Mouse (Mus musculus): Measurements from ENCODE around the gene Clps. TPM values are rescaled to one million over a fixed set of nuclear protein-coding genes. Genes with fewer than 3 reads are reported as not detected.

The Clps gene
- 0.25 and 2.0 TPM in 2 replicates for polyA plus RNA-seq (2015; fragmentation: Nextera tagmentation; extraction: Ambion mirVana)

GRCm38 (mm10) chr17:28560598-28560997 lies at the start of gene Clps:
Gene Clps (minus strand): TSS chr17:28560766.
- WGBS = 58% methylated on average over 4 of the region's 4 CpGs

DNA sequence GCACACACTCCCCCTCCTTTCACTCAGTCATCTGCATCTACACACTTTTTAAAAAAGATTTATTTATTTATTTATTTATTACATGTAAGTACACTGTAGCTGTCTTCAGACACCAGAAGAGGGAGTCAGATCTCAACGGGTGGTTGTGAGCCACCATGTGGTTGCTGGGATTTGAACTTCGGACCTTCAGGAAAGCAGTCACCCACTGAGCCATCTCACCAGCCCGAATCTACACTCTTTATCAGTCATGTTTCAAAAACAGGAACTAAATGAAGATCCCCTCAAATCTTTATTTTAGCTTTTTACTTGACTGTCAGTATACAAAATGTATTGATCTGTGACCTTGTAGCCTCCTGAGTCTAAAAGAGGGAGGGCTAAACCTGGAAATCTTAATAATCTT lies 49.0 kb upstream of the Clps start:
- ATAC-seq (ENCODE audit: extremely low read depth, insufficient number of reproducible peaks, low FRiP score, low TSS enrichment) = no peak
- Histone ChIP-seq H3K9me3 (no peaks in the 10 kb centered on the region), H3K9ac (no peak overlapping the region), H3K4me1 (0 out of 2 replicates have a peak, but pooled peaks cover 3% of the 10 kb centered on the region), H3K4me2 (no peak overlapping the region), H3K27ac (replicated peaks) (no peak overlapping the region), H3K27me3 (replicated peaks) (no peaks in the 10 kb centered on the region), H3K36me3 (peaks cover 44% of the 10 kb centered on the region), H3K4me3 (no peak overlapping the region)
- WGBS = 65% methylated on average over 3 of the region's 3 CpGs

More at GRCm38 (mm10) chr17:28560598-28560997, at the start of gene Clps:
- H3K9me3 ChIP-seq = no peaks in the 10 kb centered on the region
- H3K4me1 ChIP-seq = peaks cover 7% of the 10 kb centered on the region
- no peaks in the 10 kb centered on the region for H3K36me3 ChIP-seq
- H3K27ac ChIP-seq (replicated peaks) = no peak within 1 kb of the TSS
- no peak for ATAC-seq (ENCODE audit: extremely low read depth, insufficient number of reproducible peaks, low FRiP score, low TSS enrichment)
- no peak within 1 kb of the TSS for H3K4me2 ChIP-seq
- no peaks in the 10 kb centered on the region for H3K27me3 ChIP-seq (replicated peaks)
- no peak within 1 kb of the TSS for H3K4me3 ChIP-seq
- H3K9ac ChIP-seq = no peak within 1 kb of the TSS

- Histone ChIP-seq H3K27me3 (replicated peaks) (no peaks in the 10 kb centered on the region), H3K4me2 (no peak overlapping the region), H3K36me3 (peaks cover 97% of the 10 kb centered on the region), H3K27ac (replicated peaks) (no peak overlapping the region), H3K4me1 (no peaks in the 10 kb centered on the region), H3K4me3 (no peak overlapping the region), H3K9me3 (no peaks in the 10 kb centered on the region), H3K9ac (no peak overlapping the region)
- WGBS = 87% methylated on average over 9 of the region's 9 CpGs
- ATAC-seq (ENCODE audit: extremely low read depth, insufficient number of reproducible peaks, low FRiP score, low TSS enrichment) = no peak
Measured at GRCm38 (mm10) chr17:28601557-28602250, 41.1 kb upstream of the Clps start.

GRCm38 (mm10) chr17:28600780-28601179 lies 40.2 kb upstream of the Clps start:
- no peak for ATAC-seq (ENCODE audit: extremely low read depth, insufficient number of reproducible peaks, low FRiP score, low TSS enrichment)
- peaks cover 97% of the 10 kb centered on the region for H3K36me3 ChIP-seq
- no peak overlapping the region for H3K4me3 ChIP-seq
- H3K27me3 ChIP-seq (replicated peaks) = no peaks in the 10 kb centered on the region
- no peaks in the 10 kb centered on the region for H3K4me1 ChIP-seq
- no peaks in the 10 kb centered on the region for H3K9me3 ChIP-seq
- no peak overlapping the region for H3K4me2 ChIP-seq
- WGBS = 82% methylated on average over 5 of the region's 5 CpGs
- H3K27ac ChIP-seq (replicated peaks) = no peak overlapping the region
- no peak overlapping the region for H3K9ac ChIP-seq

DNA sequence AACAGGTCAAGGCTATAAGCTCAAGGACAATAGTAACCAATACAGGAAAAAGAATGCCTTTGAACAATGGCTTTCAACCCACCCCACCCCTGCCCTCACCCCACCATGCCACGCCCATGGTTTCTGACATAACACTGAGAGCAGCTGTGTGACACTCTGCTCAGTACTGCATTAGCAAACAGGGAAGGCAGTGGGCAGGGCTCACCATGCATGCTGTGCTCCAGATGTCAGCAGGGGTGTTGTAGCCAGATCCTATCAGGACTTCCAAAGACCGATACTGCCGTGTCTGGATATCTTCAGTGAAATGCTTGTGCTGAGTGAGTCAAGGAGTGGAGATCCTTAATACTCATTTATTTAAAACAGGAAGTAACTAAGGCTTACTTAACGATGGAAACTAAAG lies 33.4 kb upstream of the Clps start:
- no peaks in the 10 kb centered on the region for H3K9me3 ChIP-seq
- H3K4me3 ChIP-seq = no peak overlapping the region
- H3K27ac ChIP-seq (replicated peaks) = no peak overlapping the region; the same call in 1 of the 2 replicates
- H3K27me3 ChIP-seq (replicated peaks) = no peaks in the 10 kb centered on the region
- no peak overlapping the region for H3K9ac ChIP-seq
- no peak for ATAC-seq (ENCODE audit: extremely low read depth, insufficient number of reproducible peaks, low FRiP score, low TSS enrichment)
- 58% methylated on average over 4 of the region's 4 CpGs for WGBS
- H3K4me2 ChIP-seq = no peak overlapping the region
- H3K36me3 ChIP-seq = peaks cover 91% of the 10 kb centered on the region
- peaks cover 19% of the 10 kb centered on the region for H3K4me1 ChIP-seq

DNA sequence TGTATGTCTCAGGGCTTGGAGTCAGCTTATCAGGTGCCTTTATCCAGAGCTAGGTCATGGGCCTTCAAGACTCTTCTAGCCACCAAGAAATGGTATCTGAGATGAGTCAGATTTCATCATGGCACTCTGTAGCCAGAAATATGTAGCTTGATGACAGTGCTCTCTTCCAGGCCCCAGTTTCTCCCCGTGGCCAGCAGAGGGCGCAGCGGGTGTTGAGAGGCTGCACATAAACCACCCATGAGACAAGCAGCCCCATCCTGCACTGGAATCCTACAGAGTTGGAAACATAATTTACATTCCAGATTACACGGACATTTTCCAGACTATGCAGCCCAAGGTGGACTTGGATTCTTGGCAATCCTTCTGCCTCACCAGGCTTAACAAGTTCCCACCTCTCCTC lies 32.4 kb upstream of the Clps start:
- H3K4me2 ChIP-seq = no peak overlapping the region
- H3K27me3 ChIP-seq (replicated peaks) = no peaks in the 10 kb centered on the region
- no peaks in the 10 kb centered on the region for H3K9me3 ChIP-seq
- H3K4me1 ChIP-seq = peaks cover 19% of the 10 kb centered on the region
- 17% methylated on average over 4 of the region's 4 CpGs for WGBS
- H3K4me3 ChIP-seq = no peak overlapping the region
- no peak overlapping the region for H3K27ac ChIP-seq (replicated peaks)
- H3K9ac ChIP-seq = no peak overlapping the region
- ATAC-seq (ENCODE audit: extremely low read depth, insufficient number of reproducible peaks, low FRiP score, low TSS enrichment) = no peak
- peaks cover 92% of the 10 kb centered on the region for H3K36me3 ChIP-seq

DNA sequence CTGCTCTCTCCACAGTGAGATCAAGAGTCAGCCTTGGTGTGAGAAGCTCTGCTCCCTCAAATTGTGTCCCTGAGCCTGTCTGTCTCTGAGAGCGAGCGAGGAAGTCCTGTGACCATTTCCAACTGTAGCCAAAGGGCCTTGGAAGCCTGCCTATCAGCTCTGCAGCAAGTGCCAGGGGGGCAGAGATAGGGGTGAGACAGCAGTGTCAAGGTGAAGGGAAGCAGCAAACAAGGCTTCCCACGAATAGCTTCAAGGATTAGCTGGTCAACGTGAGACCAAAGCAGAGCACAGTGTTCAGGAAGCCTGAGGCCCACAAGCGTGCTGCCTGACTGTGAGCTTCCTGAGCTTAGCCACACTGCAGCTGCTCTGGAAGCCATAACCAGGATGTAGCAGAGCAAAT lies 30.9 kb upstream of the Clps start:
- Histone ChIP-seq H3K9ac (0 out of 2 replicates have a peak overlapping the region, but pooled peaks have one; percentile 14), H3K36me3 (peaks cover 92% of the 10 kb centered on the region), H3K4me2 (no peak overlapping the region), H3K27ac (replicated peaks) (peak overlapping the region; percentile 59), H3K4me3 (no peak overlapping the region), H3K27me3 (replicated peaks) (no peaks in the 10 kb centered on the region), H3K4me1 (peaks cover 19% of the 10 kb centered on the region), H3K9me3 (no peaks in the 10 kb centered on the region)
- ATAC-seq (ENCODE audit: extremely low read depth, insufficient number of reproducible peaks, low FRiP score, low TSS enrichment) = peak; percentile 51; the same call in 1 of the 2 replicates
- WGBS = 54% methylated on average over 5 of the region's 5 CpGs

DNA sequence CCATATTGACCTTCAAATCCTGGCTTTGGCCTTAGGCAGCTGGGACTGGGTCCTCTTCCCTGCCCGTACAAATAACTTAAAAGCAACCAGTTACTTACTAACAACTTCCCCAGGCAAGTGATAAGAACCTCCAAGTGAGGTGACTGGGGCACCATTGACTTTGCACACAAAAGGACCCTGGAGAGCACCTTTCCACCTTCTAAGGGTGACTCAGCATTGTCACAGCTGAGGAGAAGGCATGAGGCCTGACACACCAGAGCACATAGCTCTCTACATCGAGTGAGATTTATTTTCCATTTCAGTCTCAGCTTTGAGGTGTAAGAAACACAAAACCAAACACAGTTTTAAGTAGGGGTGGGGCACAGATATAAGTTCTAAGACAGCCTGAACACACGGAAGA lies 30.0 kb upstream of the Clps start:
- H3K27ac ChIP-seq (replicated peaks) = no peak overlapping the region
- no peak overlapping the region for H3K4me2 ChIP-seq
- H3K36me3 ChIP-seq = peaks cover 84% of the 10 kb centered on the region
- H3K9ac ChIP-seq = no peak overlapping the region
- 76% methylated on average over 3 of the region's 3 CpGs for WGBS
- peaks cover 19% of the 10 kb centered on the region for H3K4me1 ChIP-seq
- ATAC-seq (ENCODE audit: extremely low read depth, insufficient number of reproducible peaks, low FRiP score, low TSS enrichment) = no peak
- no peaks in the 10 kb centered on the region for H3K9me3 ChIP-seq
- no peak overlapping the region for H3K4me3 ChIP-seq
- H3K27me3 ChIP-seq (replicated peaks) = no peaks in the 10 kb centered on the region

DNA sequence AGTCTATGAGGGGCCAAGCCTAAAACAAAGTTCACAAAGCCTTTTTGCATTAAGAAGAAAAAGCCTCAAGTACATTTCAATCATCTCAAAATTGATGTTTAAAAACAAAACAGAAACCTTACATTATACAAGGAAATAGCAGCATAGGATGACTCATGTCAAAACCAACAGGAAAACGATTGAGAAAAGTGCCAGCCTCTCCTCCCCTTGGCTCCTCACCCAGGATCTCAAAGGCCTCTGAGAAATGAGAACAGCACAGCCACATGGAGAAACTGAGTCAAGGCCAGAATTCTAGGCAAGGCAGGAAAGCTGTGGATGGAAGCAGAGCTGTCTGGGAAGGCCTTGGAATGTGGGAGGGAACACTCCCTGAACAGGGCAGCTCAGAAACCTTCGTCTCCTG lies 28.0 kb upstream of the Clps start:
- H3K4me1 ChIP-seq = peaks cover 16% of the 10 kb centered on the region

GRCm38 (mm10) chr17:28586509-28586908 lies 25.9 kb upstream of the Clps start:
- WGBS = 83% methylated on average over 3 of the region's 3 CpGs
- peaks cover 49% of the 10 kb centered on the region for H3K36me3 ChIP-seq
- H3K27ac ChIP-seq (replicated peaks) = no peak overlapping the region
- H3K27me3 ChIP-seq (replicated peaks) = no peaks in the 10 kb centered on the region
- no peaks in the 10 kb centered on the region for H3K9me3 ChIP-seq
- H3K9ac ChIP-seq = no peak overlapping the region
- peaks cover 7% of the 10 kb centered on the region for H3K4me1 ChIP-seq
- no peak for ATAC-seq (ENCODE audit: extremely low read depth, insufficient number of reproducible peaks, low FRiP score, low TSS enrichment)
- H3K4me2 ChIP-seq = no peak overlapping the region
- no peak overlapping the region for H3K4me3 ChIP-seq

More for the DNA sequence above, 28.0 kb upstream of the Clps start:
- no peak overlapping the region for H3K4me2 ChIP-seq
- H3K9ac ChIP-seq = no peak overlapping the region
- no peak for ATAC-seq (ENCODE audit: extremely low read depth, insufficient number of reproducible peaks, low FRiP score, low TSS enrichment)
- no peak overlapping the region for H3K27ac ChIP-seq (replicated peaks)
- no peak overlapping the region for H3K4me3 ChIP-seq
- no peaks in the 10 kb centered on the region for H3K27me3 ChIP-seq (replicated peaks)
- 79% methylated on average over 2 of the region's 2 CpGs for WGBS
- H3K9me3 ChIP-seq = no peaks in the 10 kb centered on the region
- H3K36me3 ChIP-seq = peaks cover 69% of the 10 kb centered on the region

DNA sequence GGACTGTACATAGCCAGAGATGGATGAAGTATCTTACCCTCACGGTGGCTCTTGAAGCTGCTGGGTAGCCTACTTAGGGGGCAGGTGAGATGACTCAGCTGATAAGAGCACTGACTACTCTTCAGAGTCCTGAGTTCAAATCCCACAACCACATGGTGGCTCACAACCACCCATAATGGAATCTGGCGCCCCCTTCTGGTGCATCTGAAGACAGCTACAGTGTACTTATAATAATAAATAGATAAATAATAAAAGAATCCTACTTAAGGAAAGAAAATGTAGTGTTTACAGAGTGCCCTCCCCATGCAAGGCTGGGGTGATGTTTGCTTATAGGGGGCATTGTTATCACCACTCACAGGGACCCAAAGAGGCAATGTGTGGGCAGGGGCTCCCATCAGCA lies 20.5 kb upstream of the Clps start:
- Histone ChIP-seq H3K4me2 (no peak overlapping the region), H3K27me3 (replicated peaks) (peaks cover 8% of the 10 kb centered on the region), H3K36me3 (no peaks in the 10 kb centered on the region), H3K4me1 (no peaks in the 10 kb centered on the region), H3K27ac (replicated peaks) (no peak overlapping the region), H3K9ac (no peak overlapping the region), H3K4me3 (no peak overlapping the region), H3K9me3 (no peaks in the 10 kb centered on the region)
- ATAC-seq (ENCODE audit: extremely low read depth, insufficient number of reproducible peaks, low FRiP score, low TSS enrichment) = no peak
- WGBS = 55% methylated on average over 2 of the region's 2 CpGs

- Histone ChIP-seq H3K9ac (no peak overlapping the region), H3K4me2 (no peak overlapping the region), H3K27me3 (replicated peaks) (peaks cover 14% of the 10 kb centered on the region), H3K27ac (replicated peaks) (no peak overlapping the region), H3K9me3 (no peaks in the 10 kb centered on the region), H3K4me3 (no peak overlapping the region), H3K36me3 (no peaks in the 10 kb centered on the region), H3K4me1 (peaks cover 5% of the 10 kb centered on the region)
- WGBS = 6% methylated on average over 9 of the region's 9 CpGs
- ATAC-seq (ENCODE audit: extremely low read depth, insufficient number of reproducible peaks, low FRiP score, low TSS enrichment) = no peak
Measured at GRCm38 (mm10) chr17:28580396-28580795, 19.8 kb upstream of the Clps start.

Data from heart, embryonic 13.5 days (tissue).